Mouse (Mus musculus): ENCODE measurements around the gene Gm12248. TPM values are rescaled to one million over a fixed set of nuclear protein-coding genes. Genes with fewer than 3 reads are reported as not detected.
A peak's percentile ranks its signal among the peaks of the same experiment; 100 is the strongest.
"Not testable (repeated sequence)": the region's sequence is repeated elsewhere in the genome, so short reads cannot be mapped to it uniquely, and the experiment has no call there.

Gene Gm12248
- total RNA-seq, 2 experiments from 2014 or later: 0.19 to 0.27 TPM

DNA sequence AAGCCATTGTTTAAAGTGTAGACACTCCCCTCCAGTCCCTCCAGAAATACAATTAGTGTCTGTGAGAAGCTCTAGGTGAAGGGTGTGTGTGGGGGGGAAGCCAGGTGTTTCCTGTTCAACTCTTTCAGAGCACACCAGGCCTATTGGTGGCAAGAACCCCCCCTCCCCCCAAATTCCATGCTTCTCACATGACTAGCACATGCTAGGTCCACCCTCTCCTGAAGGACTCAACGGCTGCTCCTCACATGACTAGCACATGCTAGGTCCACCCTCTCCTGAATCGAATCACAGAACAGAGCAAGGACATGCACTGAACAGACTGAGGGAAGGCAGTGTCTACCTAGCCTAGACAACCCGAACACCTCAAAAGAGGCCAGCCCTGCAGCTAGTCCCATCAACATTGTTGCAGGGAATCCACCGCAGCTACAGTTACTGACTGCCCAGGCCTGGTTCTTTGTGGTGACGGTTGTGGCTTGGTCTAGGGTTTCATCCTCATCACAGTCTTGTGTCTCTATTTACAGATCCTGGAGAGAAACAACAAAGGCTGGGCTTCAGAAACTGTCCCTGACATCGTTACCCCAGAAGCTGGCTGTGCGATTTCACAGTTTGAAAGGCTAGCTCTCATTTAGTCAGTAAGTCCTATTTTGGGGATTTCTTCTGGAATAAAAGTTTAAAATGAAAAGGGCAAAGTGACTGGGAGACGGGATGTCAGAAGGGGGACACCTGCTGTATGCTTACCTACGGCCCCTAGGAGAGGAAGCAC is 9.8 kb upstream of the Gm12248 start:
- DNase-seq (ENCODE audit: low spot score in 2 of 2): no peak

DNA sequence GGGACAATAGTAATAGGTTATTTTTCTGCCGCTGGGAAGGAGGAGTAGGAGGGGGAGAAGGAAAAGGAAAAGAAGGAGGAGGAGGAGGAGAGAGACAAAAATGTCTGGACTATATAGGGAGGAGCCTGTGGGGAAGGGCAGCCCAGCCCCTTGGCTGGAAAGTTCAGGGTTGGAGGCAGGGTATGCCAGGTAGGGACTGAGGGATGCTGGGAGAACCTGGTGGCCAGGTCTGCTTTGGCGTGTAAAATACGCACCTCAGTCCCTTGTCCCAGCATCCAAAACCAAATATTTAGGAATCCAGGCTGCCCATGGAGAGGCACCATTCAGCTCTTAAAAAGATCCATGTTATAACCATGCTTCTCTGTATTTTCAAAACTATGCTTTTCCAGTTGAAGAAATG is 9.2 kb upstream of the Gm12248 start:
- no peak for DNase-seq (ENCODE audit: low spot score in 2 of 2)

- DNase-seq (ENCODE audit: low spot score in 2 of 2): no peak
Observed at GRCm38 (mm10) chr11:58101194-58101720, 8.3 kb upstream of the Gm12248 start.

GRCm38 (mm10) chr11:58100006-58100405 is 7.1 kb upstream of the Gm12248 start:
- no peak for DNase-seq (ENCODE audit: low spot score in 2 of 2)

DNA sequence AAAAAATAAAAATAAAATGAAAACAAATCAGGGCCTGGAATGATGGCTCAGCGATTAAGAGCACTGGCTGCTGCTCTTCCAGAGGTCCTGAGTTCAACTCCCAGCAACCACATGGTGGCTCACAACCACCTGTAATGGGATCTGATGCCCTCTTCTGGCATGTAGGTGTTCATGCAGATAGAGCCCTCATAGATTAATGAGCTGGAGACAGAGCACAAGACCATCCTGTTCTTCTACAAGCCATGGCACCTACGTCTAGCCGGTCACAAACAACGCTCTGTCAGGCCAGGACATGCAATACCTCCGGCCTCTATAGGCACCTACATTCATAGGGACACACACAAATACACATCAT is 5.4 kb upstream of the Gm12248 start:
- not testable (repeated sequence) for DNase-seq (ENCODE audit: low spot score in 2 of 2)

DNA sequence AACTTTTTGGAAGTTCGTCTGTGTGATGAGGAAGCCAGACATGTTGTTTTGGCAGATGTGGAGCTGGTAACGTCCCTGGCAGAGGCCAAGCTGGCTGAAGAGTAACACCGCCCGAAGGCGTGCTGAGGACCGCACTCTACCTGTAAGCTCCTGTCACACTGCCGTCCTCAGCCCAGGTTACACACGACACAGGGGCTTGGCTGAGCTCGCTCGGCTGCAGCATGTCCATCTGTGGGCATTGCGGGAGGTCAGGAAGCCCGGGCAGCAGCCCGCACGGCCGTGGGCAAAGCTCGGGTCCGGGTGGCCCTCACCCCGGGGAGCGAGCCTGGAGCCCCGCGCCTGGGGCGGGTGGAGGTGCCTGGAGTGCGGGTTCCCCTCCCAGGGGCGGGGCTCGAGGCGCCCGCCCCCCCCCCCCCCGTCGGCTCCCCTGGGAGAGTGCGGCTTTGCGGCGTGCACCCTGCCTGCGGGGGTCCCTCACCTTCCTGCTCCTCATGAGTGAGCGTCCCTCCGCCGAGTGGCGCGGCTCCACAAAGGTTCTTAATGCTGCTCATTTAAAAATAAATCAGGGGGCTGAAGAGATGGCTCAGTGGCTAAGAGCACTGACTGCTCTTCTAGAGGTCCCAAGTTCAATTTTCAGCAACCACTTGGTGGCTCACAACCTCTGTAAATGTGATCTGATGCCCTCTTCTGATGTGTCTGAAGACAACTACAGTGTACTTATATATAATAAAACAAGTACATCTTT is 4.9 kb upstream of the Gm12248 start:
- DNase-seq (ENCODE audit: low spot score in 2 of 2): peak; percentile 22 to 26

DNA sequence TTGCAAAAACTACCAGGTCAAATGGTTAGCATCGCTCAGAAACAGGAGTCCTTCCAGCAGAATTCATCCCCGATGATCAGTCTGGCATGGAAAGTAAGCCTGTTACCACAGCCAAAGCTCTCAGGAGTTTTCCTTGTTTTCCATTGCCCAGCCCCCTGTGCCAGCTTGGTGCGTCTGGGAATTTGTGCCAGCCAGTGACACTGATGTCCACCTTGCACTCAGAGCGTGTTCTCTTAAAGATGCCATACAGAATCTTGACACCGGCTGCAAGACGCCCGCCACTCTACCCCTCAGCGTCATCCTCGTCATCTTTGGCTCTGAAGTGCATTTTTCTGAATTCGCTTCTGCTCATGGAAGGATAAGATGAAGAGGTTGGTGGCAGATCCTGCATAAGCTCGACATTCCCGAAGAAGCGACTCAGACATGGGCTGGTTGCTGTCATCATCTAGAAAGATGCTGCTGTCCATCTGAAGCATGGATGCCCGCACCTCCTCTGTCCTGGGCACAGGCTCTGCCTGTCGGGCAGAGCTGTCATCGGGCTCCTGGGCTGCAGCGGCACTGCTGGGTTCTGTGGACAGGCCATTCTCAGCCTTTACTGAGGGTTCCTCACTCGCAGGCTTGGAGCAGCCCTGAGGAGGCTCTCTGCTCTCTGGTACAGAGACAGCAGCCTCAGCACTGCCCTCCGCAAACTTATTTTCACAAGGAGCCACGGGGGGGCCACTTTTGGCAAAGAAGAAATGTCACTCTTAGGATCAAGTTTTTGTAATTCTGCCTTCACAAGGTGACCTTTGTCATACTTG is 4.1 kb upstream of the Gm12248 start:
- DNase-seq (ENCODE audit: low spot score in 2 of 2): peak; percentile 17 to 27

DNA sequence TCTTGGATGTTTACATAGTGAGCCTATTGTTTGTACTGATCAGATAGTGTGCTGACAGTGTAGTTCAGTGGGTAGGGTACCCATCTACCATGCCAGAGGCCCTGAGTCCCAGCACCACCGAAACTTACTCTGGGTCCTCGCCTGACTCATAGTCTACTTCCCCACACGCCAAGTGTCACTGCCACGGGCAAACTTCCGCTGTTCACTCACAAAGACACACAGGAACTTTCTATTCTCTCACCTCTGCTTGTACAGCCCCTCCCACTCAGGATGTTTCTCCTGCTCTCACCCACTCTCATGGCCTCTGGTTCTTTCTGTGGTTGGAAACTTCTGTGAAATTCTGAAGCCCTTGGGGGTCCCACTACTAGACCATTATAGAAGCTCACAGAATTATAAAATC is 3.2 kb upstream of the Gm12248 start:
- DNase-seq (ENCODE audit: low spot score in 2 of 2): no peak

GRCm38 (mm10) chr11:58095561-58095960 is 2.6 kb upstream of the Gm12248 start:
- no peak for DNase-seq (ENCODE audit: low spot score in 2 of 2)

DNA sequence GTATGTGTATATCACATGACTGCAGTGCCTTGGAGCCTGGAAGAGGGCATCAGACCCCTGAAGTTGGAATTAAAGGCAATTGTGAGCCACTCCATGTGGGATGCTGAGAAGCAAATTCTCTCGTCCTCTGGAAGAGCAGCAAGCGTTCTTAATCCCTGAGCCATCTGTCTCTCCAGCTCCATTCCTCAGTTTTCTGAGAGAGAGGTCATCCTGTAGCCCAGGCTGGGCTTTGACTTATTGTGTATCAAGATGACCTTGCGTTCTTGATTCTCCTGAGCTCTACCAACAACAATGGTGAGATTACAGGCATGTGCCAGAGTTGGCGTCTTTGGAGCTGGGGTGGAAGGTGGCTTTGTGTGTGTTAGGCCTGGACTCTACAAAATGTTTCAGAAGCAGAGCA is 1.8 kb upstream of the Gm12248 start:
- no peak for DNase-seq (ENCODE audit: low spot score in 2 of 2)

GRCm38 (mm10) chr11:58092541-58092940 is 393 bp downstream of the Gm12248 start:
- DNase-seq (ENCODE audit: low spot score in 2 of 2): no peak

DNA sequence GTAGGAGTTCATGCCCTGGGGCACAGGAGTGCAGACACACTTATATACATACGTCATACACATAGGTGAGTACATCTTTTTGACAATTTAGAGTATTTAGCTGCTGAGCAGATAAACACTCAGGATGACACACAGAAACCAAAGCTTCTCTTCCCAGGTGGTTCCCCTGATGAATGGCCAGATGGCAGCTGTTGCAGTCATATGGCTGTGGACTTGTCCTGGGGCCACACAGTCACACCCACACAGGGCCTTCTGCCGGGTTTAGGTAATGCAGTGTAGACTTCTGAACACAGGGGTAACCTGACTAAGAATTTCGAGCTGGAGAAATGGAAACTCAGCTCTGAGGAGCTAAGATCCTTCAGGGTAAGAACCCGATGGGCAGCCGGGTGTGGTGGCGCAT is 11.2 kb downstream of the Gm12248 start:
- no peak for DNase-seq (ENCODE audit: low spot score in 2 of 2)

- no peak for DNase-seq (ENCODE audit: low spot score in 2 of 2)
Observed at GRCm38 (mm10) chr11:58077270-58077669, 15.7 kb downstream of the Gm12248 start.

- DNase-seq (ENCODE audit: low spot score in 2 of 2): no peak
Observed at GRCm38 (mm10) chr11:58072978-58073377, 20.0 kb downstream of the Gm12248 start.

DNA sequence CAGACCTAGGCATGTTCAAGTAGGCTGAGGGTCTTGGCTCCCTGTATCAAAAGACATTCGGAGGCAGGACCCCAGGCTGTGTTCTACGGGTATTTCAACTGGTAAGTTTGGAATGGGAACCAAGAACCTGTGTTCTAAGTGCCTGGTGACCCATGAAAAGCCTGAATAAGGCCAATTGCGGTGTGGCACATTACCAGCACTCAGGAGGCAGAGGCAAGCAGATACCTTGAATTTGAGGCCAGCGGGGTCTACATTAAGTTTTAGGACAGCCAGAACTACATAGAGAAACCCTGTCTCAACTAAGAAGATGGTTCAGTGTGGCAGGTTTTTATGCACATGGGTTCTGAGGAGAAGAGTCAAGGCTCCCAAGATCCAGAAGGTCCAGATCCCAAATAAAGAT is 27.9 kb downstream of the Gm12248 start:
- no peak for DNase-seq (ENCODE audit: low spot score in 2 of 2)

GRCm38 (mm10) chr11:58062586-58062985 is 30.3 kb downstream of the Gm12248 start:
- no peak for DNase-seq (ENCODE audit: low spot score in 2 of 2)

- DNase-seq (ENCODE audit: low spot score in 2 of 2): not testable (repeated sequence)
Observed at GRCm38 (mm10) chr11:58061218-58061617, 31.7 kb downstream of the Gm12248 start.

GRCm38 (mm10) chr11:58059752-58060151 is 33.2 kb downstream of the Gm12248 start:
- DNase-seq (ENCODE audit: low spot score in 2 of 2): peak in 1 of 2 experiments; percentile 46

- DNase-seq (ENCODE audit: low spot score in 2 of 2): peak in 1 of 2 experiments; percentile 49
Observed at GRCm38 (mm10) chr11:58057455-58057854, 35.5 kb downstream of the Gm12248 start.

GRCm38 (mm10) chr11:58046438-58046837 is 46.5 kb downstream of the Gm12248 start:
- DNase-seq (ENCODE audit: low spot score in 2 of 2): no peak

DNA sequence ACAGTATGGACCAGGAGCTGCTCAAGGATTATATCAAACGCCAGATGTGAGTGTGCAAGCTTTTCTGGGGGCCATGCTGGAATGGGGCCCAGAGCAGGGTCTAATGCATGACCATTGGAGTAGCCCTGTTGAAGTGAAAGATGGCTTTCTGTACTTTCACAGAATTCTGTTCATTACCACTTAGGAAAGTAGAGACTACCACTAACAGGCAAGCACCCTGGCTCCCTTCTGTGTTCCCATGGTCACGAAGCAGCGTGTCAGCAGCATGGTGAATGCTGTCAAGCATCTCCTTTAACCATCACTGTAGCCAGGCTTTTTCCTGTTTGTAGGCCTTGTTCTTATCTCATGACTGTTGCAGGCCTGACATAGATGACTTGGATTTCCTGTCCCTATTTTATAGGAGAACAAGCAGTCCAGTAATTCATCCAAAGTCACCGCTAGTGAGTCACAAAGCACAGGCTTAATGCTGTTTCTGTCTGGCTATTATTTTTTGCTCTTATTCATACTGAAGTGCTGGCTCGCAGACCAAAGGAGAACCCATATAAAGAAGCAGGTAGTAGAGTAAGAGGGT is 50.0 kb downstream of the Gm12248 start:
- DNase-seq (ENCODE audit: low spot score in 2 of 2): no peak

All from adrenal gland, adult 18-20 months (tissue).